Mouse (Mus musculus) ES-Bruce4 (cell line): ENCODE results near the gene Pknox2.

Source experiments
- CTCF ChIP-seq: IDR thresholded peaks from one replicate; pipeline ENCODE4 v1.8.1; 2011; ENCODE audit warnings: low read depth, low read length
- POLR2A ChIP-seq: IDR thresholded peaks from one replicate; pipeline ENCODE4 v1.8.1; 2011; ENCODE audit warnings: low read length; ENCODE audit not compliant: insufficient read depth

DNA sequence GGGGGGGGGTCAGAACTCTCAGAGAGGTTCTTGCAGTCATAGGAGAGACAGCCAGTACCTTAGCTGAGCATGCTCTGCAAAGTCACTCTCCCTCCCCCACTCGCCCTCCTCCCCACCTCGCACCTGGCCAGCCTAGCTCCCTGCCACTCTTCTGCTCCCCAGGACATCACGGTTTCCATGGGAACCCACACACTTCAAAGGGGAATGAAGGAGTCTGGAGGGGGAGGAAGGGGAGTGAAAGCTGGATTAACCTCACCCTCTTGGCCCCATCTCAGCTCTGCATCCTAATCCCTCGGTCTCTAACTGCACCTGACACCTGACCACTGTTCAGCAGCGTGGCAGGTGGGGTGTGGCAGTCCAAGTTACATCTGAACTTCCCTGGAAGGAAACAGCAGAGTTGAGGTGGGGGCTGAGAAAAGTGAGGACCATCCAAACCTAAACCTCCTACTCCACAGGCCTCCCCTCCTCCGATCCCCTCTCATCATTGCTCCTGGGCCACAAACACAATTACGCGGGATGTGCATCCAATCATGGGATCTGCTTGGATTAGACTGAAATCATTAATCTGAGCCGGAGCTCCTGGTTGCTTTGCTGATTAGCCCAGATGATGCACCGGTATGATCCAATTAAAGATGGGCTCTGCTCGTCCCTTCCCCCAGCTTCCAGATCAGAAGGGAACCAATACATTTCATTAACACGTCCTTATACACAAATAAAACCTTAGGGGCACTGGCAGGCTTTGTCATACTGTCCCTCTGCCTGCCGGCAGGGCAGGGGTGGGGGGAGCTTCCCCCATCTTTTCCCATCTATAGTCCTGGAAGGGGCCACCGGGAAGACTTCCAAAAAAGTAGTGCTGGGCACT, 196.7 kb downstream of the Pknox2 start:
- TF ChIP-seq CTCF (no peak), POLR2A (no peak)
